Mouse (Mus musculus) cerebellum, postnatal 25 days (tissue): ENCODE results near the gene 1600014C10Rik.
A peak's percentile ranks its signal among the peaks of the same experiment; 100 is the strongest.

ENCODE experiments used
- DNase-seq, 2 experiments: peaks; one replicate each; pipeline ENCODE4 v3.0.0; 2021; ENCODE audit warnings: mixed read lengths in 2 of 2

Gene 1600014C10Rik

DNA sequence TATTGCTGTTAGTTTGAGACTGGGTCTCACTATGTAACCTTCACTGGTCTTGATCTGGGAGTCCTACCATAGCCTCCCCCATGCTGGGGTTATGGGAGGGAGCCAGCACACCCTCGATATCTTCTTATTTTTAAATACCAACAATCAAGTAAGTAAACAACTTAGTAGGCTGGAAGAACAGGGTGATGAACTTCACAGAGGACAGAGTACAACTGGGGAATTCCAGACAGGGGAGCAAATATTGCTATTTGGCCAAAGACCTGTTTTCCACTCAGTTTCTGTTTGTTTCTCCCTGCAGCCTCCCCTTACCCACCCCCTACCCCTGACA, 1.4 kb downstream of the 1600014C10Rik start:
- DNase-seq, result peak in 1 of 2 experiments; percentile 42

GRCm38 (mm10) chr7:38184786-38185185, 1.8 kb downstream of the 1600014C10Rik start:
- no peak for DNase-seq

- no peak for DNase-seq
Observed at GRCm38 (mm10) chr7:38186861-38187260, 3.8 kb downstream of the 1600014C10Rik start.

DNA sequence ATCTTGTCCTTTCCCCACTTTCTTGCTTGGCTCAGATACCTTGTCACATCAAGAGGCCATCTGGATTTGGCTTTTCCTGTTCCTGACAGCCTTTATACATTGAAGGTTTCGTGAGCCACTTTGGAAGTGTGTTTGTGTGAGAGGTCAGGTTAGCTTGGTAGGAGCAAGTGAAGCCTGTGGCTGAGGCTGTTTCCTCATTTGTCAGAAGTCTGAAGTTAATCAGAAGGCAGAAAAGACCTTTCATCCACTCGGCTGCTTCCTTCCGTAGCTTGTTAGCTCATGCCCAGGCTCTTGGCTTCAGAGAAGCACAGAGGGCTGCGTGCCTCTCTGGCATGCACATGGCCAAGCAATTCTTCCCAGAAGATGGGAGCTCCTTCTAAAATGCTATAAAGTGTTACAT, 4.8 kb downstream of the 1600014C10Rik start:
- peak in 1 of 2 experiments; percentile 45 for DNase-seq

- DNase-seq, result no peak
Observed at GRCm38 (mm10) chr7:38188281-38189075, 5.5 kb downstream of the 1600014C10Rik start.

GRCm38 (mm10) chr7:38189136-38189982, 6.3 kb downstream of the 1600014C10Rik start:
- no peak for DNase-seq

DNA sequence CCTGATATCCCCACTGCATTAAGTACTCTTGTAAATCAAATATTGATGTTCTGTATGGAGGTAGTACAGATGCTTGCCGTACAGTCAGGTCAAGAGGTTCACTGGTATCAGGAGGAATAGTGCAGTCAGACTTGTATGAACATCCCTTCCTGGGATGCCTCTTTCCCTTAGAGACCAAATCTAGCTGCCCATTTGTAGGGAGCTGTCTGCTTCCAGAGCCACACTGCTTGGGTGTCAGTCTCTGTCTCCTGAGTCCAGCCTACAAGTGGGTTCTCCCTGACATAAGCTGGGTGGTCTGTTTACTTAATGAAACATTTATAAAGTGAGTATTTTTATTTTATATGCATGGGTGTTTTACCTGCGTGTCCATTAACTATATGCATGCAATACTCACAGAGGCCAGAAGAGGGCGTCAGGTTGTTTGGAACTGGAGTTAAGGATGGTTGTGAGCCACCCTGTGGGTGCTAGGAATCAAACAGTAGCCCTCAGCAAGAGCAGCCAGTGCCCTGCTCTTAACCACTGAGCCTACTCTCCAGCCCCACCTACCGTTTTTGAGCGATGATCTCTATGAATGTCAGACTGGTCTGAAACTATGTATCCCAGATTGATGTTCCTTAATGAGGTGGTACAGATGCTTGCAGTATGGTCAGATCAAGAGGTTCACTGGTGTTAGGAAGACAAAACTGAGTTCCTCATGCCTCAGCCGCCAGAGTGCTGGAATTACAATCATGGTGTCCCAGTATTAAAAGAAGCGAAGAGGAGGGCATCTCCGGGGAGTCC, 7.2 kb downstream of the 1600014C10Rik start:
- DNase-seq, result no peak

- DNase-seq, result no peak
Observed at GRCm38 (mm10) chr7:38191146-38191545, 8.1 kb downstream of the 1600014C10Rik start.

DNA sequence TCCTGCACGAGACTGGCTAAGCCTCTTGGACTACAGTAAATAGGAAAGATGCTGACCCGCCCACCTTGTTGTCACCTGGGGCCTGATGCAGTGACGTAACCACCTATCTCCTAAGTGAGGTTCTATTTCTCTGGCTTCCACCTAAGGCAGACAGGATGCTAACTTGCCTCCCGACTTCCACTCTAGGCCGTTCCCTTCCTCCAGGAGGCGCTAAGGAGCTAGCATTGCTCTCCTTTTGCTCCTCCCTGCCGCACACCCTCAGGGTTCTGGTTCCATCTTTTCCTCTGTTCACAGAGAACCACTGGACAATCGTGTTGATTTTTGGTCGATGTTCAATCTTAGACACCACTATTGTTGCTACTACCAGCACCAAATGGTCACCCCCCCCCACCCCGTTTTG, 8.6 kb downstream of the 1600014C10Rik start:
- DNase-seq, result peak in 1 of 2 experiments; percentile 57

GRCm38 (mm10) chr7:38199907-38200605, 17.0 kb downstream of the 1600014C10Rik start:
- no peak for DNase-seq

DNA sequence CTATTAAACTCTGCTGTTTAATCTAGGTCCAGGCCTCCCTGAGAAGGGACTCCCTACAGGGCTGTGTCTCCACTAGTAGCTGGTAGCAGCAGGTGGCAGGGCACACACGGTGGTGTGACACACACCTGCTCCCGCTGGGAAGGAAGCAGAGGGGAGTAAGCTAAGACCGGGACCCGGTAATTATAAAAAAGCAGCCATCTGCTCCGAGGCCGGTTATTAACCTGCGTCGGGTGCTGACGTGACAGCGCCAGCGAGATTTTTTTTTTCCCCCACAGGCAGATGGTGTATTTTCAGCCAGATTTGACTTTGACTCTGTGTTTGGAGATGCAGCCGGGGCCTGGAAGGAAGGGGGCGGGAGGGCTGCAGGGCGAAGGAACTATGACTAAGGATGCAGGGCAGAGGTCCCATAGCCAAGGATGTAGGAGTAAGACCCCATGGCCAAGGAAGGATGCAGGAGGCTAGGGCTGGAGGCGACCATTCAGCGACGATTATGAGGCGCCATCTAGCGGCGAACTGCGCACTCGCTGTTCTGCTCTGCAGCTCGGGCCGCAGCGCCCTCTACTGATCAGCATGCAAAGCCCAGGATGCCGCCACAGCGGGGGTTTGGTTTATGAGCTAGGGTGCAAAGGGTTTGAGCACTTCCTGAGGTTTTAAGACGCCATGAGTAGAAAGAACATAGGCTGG, 17.7 kb downstream of the 1600014C10Rik start:
- DNase-seq, result peak; percentile 96 to 97

- no peak for DNase-seq
Observed at GRCm38 (mm10) chr7:38201290-38201658, 18.3 kb downstream of the 1600014C10Rik start.

DNA sequence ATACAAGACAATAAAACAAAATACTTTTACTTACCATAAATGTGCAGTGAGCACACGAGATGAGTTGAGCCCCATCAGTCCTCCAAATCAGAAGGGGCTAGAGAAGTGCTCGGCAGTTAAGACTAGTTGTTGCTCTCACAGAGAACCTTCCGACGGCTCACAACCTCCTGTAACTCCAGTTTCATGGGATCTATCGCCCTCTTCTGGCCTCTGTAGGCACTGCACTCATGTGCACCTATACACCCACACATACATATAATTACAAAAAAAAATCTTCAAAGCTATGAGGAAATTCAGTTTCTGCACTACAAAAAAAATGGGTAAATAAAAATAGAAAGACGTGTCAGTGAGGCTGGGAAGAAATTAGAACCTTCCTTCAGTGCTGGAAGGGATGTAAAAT, 21.3 kb downstream of the 1600014C10Rik start:
- DNase-seq, result no peak

GRCm38 (mm10) chr7:38205801-38206200, 22.8 kb downstream of the 1600014C10Rik start:
- no peak for DNase-seq

DNA sequence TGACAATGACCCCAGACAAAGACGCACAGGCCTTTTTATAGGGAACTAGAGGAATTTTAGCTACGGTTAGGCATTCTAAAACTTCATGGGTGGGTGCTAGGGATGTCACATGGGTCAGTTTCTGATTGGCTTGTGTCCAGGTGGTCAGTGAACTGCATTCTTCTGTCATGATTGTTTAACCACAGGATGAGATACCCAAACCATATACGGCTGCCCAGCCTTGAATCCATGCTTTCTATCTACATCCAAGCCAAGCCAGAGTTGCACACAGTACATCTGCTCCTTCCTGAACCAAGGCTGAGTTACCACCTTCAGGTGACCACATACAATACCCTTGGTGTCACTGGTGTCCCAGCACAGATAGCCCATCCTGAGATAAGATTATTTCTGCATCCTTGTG, 23.5 kb downstream of the 1600014C10Rik start:
- no peak for DNase-seq

DNA sequence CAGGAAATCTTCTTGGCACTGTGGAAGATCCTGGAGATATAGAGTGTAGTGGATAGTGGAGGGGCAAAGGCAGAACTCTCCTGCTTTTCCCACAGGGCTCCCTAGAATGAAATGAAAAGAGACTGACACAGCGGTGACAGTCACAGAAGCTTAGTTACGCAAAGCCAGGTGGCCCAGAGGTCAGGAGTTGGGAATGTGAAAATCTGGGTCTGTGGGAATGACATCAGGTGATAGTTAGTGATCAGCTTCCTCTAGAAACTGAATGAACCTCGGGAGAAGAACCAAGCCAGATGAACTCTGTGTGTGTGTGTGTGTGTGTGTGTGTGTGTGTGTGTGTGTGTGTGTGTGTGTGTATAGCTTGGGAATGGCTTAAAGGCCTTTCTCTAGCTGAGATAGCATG, 26.0 kb downstream of the 1600014C10Rik start:
- no peak for DNase-seq

- DNase-seq, result no peak
Observed at GRCm38 (mm10) chr7:38209478-38210152, 26.6 kb downstream of the 1600014C10Rik start.

- DNase-seq, result peak; percentile 64 to 76
Observed at GRCm38 (mm10) chr7:38212651-38213062, 29.6 kb downstream of the 1600014C10Rik start.

DNA sequence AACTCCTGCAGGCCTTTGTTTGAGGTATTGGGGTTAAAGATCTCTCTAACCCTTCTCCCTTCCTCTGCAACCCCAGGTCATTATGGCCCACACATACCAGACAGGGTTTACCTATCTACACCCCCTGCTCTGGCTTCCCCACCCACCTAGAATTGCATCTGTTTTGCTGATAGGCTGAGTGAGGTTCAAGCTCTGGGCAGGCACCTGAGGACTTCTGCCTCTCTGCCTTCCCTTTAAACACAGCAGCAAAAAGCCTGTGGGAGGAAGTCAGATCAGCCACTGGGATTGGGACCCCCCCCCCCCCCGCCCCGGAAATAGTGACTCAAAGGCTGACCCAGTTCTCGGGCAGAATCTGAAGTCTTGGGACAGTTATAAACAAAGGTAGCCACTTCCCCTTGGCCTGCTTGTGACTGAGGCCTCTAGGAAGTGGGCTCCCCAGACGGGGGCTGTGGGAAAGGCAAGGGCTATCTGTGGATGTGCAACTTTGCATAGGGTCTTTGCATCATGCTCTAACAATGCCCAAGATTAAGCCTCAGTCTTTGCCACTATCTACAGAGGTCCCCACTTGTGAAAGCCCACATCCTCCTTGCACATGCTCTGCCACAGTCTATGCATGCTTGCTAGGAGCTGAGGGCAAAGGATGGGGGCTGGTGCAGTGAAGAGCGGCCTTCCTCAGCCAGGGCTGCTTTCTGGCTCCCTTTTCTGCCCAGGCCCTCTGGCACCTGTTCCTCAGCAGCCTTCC, 31.6 kb downstream of the 1600014C10Rik start:
- DNase-seq, result no peak

GRCm38 (mm10) chr7:38215281-38215680, 32.3 kb downstream of the 1600014C10Rik start:
- no peak for DNase-seq

DNA sequence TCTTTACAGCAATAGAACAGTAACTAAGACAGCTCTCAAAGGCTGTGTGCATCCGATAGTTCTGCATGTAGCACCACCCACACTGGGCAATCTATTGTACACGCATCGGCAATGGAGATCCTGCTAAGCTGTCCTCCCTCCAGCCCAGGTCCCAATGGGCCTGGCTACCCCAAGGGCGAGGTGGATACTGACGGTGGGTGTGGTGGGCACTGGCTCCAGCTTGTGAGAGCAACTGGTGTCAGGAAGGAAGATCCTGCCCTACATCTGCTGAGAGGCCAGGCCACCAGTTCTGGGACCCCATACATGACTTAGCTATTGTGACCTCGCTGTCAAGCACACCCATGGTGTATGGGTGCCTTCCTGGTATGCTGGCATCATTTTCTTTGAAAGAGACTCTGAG, 32.7 kb downstream of the 1600014C10Rik start:
- DNase-seq, result no peak
